Mouse (Mus musculus) lung, embryonic 14.5 days (tissue): ENCODE measurements at regions not wholly inside any gene's neighbourhood (a gene's known extent, or its start where the extent isn't known, plus 50 kb on each side); places are given as distances from the start of the nearest gene placed in this dataset.

Source experiments
- ATAC-seq: fragments of 200-750 bp; cut with Nextera tagmentation; 2 replicates; pipeline ENCODE4 v1.8.0; 2017; ENCODE audit warnings: mild to moderate bottlenecking, moderate TSS enrichment, moderate library complexity; ENCODE audit not compliant: insufficient read depth
- DNase-seq: peaks from one replicate; pipeline ENCODE4 v3.0.0-alpha.2; 2015
- H3K27ac ChIP-seq: fragments of 300-500 bp; sonication (generic); 2 replicates; pipeline ENCODE4 v1.5.1; 2014; ENCODE audit warnings: low read depth, mild to moderate bottlenecking, moderate library complexity
- H3K27me3 ChIP-seq: fragments of 300-500 bp; sonication (generic); 2 replicates; pipeline ENCODE4 v1.6.1; 2014; ENCODE audit warnings: low read length, control low read depth; ENCODE audit not compliant: insufficient read depth
- H3K36me3 ChIP-seq: fragments of 300-500 bp; sonication (generic); 2 replicates; pipeline ENCODE4 v1.6.1; 2014; ENCODE audit warnings: control low read depth; ENCODE audit not compliant: insufficient read depth
- H3K4me1 ChIP-seq: fragments of 300-500 bp; sonication (generic); 2 replicates; pipeline ENCODE4 v1.6.1; 2014; ENCODE audit warnings: antibody characterized with exemption, control low read depth; ENCODE audit not compliant: insufficient read depth
- H3K4me2 ChIP-seq: fragments of 300-500 bp; sonication (generic); 2 replicates; pipeline ENCODE4 v1.6.1; 2014; ENCODE audit warnings: mild to moderate bottlenecking
- H3K4me3 ChIP-seq: fragments of 300-500 bp; sonication (generic); 2 replicates; pipeline ENCODE4 v1.5.1; 2014; ENCODE audit warnings: low read depth, low read length
- H3K9ac ChIP-seq: fragments of 300-500 bp; sonication (generic); 2 replicates; pipeline ENCODE4 v1.6.1; 2014
- H3K9me3 ChIP-seq: fragments of 300-500 bp; sonication (generic); 2 replicates; pipeline ENCODE4 v1.6.1; 2016; ENCODE audit warnings: low read depth, low read length, control low read depth
- CTCF ChIP-seq: IDR thresholded peaks from 2 replicates; pipeline ENCODE4 v1.5.1; 2016; ENCODE audit warnings: antibody characterized with exemption, low read depth
- WGBS: fragments of 180-500 bp; shearing (Covaris S2); extraction: QIAGEN DNeasy Blood & Tissue Kit; methylation state at CpG from one replicate; pipeline ENCODE4 v1.1.7; 2014; 5-methylcytosine and 5-hydroxymethylcytosine counted together

GRCm38 (mm10) chr15:53399663-53400553, 484.8 kb upstream of the Gm7489 start:
- TF ChIP-seq CTCF = no peak
- ATAC-seq (peak; percentile 63; the same call in 1 of the 2 replicates), DNase-seq (peak; percentile 75)
- H3K4me2 ChIP-seq = peak overlapping the region; percentile 32; the same call in 1 of the 2 replicates
- H3K27ac ChIP-seq = 0 out of 2 replicates have a peak overlapping the region, but pooled peaks have one; percentile 36
- H3K4me1 ChIP-seq = no peaks in the 10 kb centered on the region
- no peak overlapping the region for H3K9ac ChIP-seq
- no peak overlapping the region for H3K4me3 ChIP-seq
- no peaks in the 10 kb centered on the region for H3K36me3 ChIP-seq
- no peaks in the 10 kb centered on the region for H3K27me3 ChIP-seq
- H3K9me3 ChIP-seq = no peaks in the 10 kb centered on the region
- 51% methylated on average over 11 of the region's 11 CpGs for WGBS

GRCm38 (mm10) chr15:53400554-53400846, 484.2 kb upstream of the Gm7489 start:
- H3K9ac ChIP-seq = no peak overlapping the region
- ATAC-seq = no peak
- no peak overlapping the region for H3K27ac ChIP-seq
- H3K27me3 ChIP-seq = no peaks in the 10 kb centered on the region
- no peak overlapping the region for H3K4me2 ChIP-seq
- TF ChIP-seq CTCF = no peak
- 59% methylated on average over 3 of the region's 3 CpGs for WGBS
- no peak overlapping the region for H3K4me3 ChIP-seq
- no peak for DNase-seq
- no peaks in the 10 kb centered on the region for H3K4me1 ChIP-seq
- H3K9me3 ChIP-seq = no peaks in the 10 kb centered on the region
- no peaks in the 10 kb centered on the region for H3K36me3 ChIP-seq
